Comparison of ENCODE assay signal across 14 mouse cellular contexts in genomic region chr11:111577883-111578282, GRCm38 (mm10).
"Had no signal": no experiment of that assay in that cellular context is flagged by ENCODE, and none has a peak within 500 bp of the region (broad histone marks: within the 10 kb centered on the region; RNA-seq: fewer than 3 reads in every experiment).

No protein-coding gene starts in this region.

- H3K27ac ChIP-seq: limb, embryonic 15.5 days; liver, embryonic 12.5 days; lung, embryonic 15.5 days; macrophage; midbrain, embryonic 13.5 days had no signal

- H3K9me3 ChIP-seq: liver, embryonic 12.5 days; lung, embryonic 15.5 days had no signal

- H3K9ac ChIP-seq: limb, embryonic 15.5 days; liver, embryonic 12.5 days; lung, embryonic 15.5 days; midbrain, embryonic 13.5 days had no signal

- H3K4me1 ChIP-seq: limb, embryonic 15.5 days; liver, embryonic 12.5 days; lung, embryonic 15.5 days; megakaryocyte, embryonic 14.5 days; midbrain, embryonic 13.5 days had no signal

- H3K4me3 ChIP-seq: limb, embryonic 15.5 days; liver, embryonic 12.5 days; lung, embryonic 15.5 days; megakaryocyte, embryonic 14.5 days; midbrain, embryonic 13.5 days; myocyte had no signal

- DNase-seq: kidney, adult 8-10 months; kidney, postnatal 25 days; left cerebral cortex, postnatal 4 days; lung, postnatal 14 days; right cerebral cortex, adult 18-20 months; right cerebral cortex, postnatal 25 days; thymus, postnatal 36 days had no signal

- H3K27me3 ChIP-seq: limb, embryonic 15.5 days; liver, embryonic 12.5 days; lung, embryonic 15.5 days; megakaryocyte, embryonic 14.5 days; midbrain, embryonic 13.5 days had no signal

- H3K36me3 ChIP-seq: limb, embryonic 15.5 days; liver, embryonic 12.5 days; lung, embryonic 15.5 days; midbrain, embryonic 13.5 days had no signal

- H3K4me2 ChIP-seq: limb, embryonic 15.5 days; liver, embryonic 12.5 days; lung, embryonic 15.5 days; midbrain, embryonic 13.5 days had no signal

- ATAC-seq: liver, embryonic 12.5 days; midbrain, embryonic 13.5 days had no signal
